Mouse (Mus musculus) embryo, embryonic 9.5 days (tissue): ENCODE data around the gene Fgd3.

Experiments used
- DNase-seq: peaks from one replicate; pipeline ENCODE4 v3.0.0-alpha.2; 2017; ENCODE audit errors: extremely low spot score

The Fgd3 gene

GRCm38 (mm10) chr13:49341012-49341830 is 21.1 kb upstream of the Fgd3 start, which contains the start of gene Bicd2:
Gene Bicd2 (plus strand): TSS chr13:49341585.
- peak; percentile 94 for DNase-seq

DNA sequence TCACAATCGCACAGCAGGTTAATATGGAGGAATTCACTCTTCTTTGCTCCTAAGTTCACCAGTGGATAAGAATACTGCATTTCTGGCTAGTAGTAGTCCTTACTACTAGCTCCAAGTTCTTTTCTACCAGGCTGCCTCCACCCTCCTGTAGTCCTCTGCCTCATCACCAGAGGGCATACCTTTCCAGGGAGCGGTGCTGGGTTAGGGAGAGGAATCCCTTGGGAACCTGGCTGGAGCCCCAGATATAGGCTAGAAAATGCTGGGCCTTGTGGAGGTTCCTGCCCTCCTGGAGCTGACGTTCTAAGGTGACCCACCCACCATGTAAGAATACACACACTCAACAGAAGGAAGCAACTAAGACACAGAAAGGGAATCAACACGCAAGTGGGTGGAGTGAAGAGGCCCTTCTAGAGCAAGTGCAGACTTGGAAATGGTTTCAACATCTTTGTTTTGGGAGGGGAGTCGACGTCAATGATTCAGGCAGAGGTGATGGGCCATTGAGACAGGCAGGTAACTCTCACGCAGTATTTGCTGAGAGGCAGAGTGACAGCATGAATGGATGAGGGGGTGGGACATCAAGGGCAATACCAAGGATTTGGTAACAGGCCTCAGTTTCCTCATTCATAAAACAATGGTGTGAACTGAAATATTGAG is 18.9 kb upstream of the Fgd3 start:
- no peak for DNase-seq

- no peak for DNase-seq
Measured at GRCm38 (mm10) chr13:49335077-49335982, 15.2 kb upstream of the Fgd3 start.

DNA sequence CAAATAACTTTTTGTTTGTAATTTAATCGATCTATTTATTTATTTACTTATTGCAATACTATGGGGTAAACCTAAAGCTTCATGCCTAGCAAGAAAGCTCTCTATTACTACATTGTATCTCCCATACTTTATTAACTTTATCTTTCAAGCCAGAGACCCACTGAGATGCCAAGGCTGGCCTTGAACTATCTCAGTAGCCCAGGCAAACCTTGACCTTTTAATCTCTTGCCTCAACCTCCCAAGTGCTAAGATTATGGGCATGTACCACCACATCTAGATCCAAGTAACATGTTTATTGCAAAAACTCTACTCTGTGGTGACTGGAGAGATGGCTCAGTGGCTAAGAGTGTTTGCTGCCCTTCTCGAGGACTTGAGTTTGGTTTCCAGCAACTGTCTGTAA is 13.1 kb upstream of the Fgd3 start:
- no peak for DNase-seq

GRCm38 (mm10) chr13:49328101-49328500 is 8.0 kb upstream of the Fgd3 start:
- no peak for DNase-seq

DNA sequence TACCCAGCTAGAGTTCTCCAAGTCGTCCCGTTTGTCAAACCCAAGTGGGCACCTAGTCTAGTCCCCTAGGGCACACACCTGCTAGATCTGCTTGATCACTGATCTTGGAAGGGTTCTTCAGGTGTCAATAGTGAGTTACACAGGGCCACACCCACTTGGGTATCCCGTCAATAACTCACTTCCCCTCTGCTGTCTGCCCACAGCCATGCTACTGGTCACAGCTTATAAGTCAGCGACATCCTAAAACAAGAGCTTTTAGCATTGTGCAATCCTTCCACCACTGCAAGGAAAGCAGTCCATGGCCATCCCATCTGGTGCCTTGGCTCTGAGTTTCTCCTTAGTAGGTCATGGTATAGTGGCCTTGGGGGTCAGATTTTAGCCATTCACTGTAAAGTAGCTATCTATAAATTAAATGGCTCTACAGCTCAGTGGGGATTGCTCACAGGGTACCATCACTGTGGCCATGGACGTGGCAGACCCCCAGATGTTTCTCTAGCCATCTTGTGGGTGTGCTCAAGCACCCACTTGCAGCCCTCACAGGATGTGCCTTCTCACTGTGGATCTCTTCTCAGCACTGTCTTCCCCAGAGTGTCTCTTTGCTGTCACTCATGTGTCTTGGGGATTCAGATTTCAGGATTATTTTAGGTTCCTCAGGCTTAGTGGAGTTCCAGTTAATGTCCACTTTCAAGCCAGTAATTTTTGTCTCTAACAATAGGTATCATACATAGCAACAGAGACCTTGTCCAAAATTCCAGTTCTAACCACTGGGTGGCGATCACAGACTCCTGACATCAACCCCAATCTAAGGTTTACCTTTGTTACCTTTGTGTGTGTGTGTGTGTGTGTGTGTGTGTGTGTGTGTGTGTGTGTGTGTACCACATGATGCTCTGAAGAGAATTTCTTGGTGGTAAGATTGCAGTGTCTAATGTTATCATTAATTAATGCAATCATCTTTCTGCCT is 6.4 kb upstream of the Fgd3 start:
- DNase-seq = peak; percentile 34

DNA sequence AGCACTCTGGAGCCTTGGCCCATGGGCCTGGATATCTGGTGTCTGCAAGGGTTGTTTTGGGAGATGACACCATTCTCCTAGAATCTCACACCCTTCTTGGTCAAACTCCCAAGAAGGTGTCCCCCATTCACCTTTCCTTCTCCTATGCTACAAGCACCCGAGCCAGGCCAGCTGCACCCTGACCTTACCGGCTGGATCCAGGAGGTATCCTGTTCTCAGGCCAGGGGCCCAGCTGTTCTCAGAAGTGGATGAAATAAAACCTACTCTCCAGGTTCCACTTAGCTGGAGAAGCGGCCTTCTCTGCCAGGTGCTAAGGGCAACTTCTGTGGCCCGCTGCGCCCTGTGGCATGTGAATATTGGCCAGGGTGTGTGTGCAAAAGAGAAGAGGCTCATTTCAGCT is 4.8 kb upstream of the Fgd3 start:
- no peak for DNase-seq

DNA sequence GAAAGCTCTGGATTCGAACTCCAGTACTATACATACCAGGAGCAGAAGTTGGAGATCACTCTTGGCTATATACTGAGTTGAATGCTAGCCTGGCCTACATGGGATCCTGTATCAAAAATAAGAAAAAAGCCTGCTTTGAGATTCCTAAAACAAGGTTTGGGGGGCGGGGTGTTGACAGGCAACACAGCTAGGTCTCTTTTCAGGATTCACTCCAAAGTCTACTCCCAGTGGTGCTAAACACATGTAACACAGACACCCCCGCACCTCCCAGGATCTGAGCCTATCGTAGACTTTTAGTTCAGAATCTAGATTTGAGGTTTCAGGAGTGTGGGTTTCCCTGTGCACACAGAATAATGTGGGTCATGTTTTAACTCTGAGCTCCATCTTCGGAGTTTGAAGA is 2.6 kb upstream of the Fgd3 start:
- no peak for DNase-seq

DNA sequence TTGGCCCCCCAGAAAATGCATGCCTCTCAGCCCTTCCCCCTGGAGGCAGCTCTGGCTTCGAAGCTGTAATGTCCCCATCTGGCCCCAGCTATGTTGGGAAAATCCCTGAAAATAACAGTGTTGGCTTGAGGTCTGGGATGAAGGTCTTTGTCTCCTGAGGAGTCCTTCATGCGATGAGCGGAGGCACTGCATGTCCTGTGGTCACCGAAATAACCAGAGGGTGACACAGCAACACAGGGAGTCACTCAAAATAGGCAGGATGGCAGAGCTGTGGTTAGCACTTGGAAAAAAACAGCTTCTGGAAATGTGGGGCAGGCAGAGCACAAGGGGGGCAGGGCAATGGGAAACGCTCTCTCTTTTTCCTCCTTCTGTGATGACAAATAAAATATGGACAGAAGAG is 2.1 kb upstream of the Fgd3 start:
- no peak for DNase-seq

DNA sequence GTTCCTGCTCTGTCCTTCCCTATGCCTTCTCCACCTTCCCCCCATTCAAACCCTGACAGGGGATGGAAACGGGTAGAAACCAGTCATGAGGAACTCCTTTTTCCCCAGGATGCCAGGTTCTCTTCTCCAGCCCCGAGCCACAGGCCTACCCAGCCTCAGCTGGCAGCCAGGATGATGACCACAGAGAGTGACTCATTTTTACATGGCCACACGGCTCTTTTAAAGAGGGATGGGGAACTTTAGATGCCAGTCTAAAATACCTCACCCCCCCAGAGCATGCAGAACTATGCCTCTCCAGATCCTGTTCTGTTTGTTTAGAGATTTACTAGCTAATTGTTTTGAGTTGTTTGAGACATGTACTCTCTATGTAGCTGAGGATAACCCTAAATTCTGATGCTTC is 1.3 kb upstream of the Fgd3 start:
- no peak for DNase-seq

DNA sequence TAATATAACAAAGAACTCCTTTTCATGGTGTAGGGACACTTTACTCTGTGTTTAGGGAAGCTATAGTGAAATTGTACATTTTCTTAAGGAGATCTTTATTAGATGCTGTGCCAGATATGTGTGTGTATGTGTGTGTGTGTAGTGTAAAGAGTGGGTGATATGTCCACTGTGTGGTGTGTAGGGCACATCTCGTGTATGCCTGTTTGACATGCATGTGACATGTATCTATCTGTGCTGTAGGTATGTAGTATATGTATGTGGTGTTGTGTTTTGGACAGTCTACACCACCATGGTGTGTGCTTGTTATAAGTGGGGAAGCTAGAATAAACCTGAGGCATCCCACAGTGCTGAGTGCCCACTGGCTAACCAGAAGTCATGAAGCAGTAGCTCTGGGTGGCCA is 403 bp upstream of the Fgd3 start:
- DNase-seq = no peak

GRCm38 (mm10) chr13:49317914-49318313 is 2.2 kb downstream of the Fgd3 start:
- no peak for DNase-seq

GRCm38 (mm10) chr13:49317508-49317907 is 2.6 kb downstream of the Fgd3 start:
- no peak for DNase-seq

GRCm38 (mm10) chr13:49316386-49317162 is 3.5 kb downstream of the Fgd3 start:
- no peak for DNase-seq

- no peak for DNase-seq
Measured at GRCm38 (mm10) chr13:49311642-49312041, 8.5 kb downstream of the Fgd3 start.

DNA sequence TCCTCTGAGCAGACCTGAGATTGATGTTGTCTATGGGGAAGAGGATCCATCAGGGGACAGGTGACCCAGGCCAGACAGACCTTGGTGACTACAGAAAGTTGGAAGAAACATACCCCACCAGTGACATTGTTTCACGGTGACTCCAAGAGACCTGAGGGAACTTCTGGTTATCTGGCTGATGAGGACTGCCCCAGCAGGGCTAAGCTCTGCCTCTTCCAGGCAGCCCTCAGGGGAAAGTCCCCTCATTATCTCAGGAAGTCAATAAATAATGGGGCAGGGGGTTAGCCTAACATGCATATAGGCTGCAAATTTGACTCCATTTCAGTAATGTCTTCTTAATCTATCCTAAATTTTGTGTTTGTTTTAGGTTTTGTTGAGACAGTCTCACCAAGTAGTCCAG is 10.6 kb downstream of the Fgd3 start:
- no peak for DNase-seq

DNA sequence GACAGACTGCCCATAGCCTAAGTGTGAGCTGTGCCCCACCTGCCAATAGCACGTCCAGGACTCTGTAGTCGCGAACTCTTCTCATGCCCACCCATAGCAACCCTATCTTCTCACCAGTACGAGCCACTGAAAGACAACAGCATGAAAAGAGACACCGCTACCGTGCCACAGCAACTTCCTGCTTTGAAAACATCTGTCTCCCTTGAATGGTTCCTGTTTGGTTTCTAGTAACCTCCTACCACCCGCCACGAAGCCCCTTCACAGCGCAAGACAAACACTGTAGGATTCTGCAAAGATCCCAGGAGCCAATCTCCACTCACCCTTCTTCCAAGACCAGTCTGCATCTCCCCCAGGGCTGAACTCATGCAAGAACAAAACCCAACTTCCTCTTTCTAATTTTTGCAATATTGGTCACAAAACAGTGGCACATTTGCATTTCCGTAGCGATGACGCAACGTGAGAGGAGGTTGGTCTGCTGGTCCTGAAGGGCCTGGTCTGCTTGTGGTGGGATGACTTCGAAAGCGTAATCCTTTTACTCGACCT is 11.2 kb downstream of the Fgd3 start:
- no peak for DNase-seq

GRCm38 (mm10) chr13:49308206-49308605 is 11.9 kb downstream of the Fgd3 start:
- no peak for DNase-seq

DNA sequence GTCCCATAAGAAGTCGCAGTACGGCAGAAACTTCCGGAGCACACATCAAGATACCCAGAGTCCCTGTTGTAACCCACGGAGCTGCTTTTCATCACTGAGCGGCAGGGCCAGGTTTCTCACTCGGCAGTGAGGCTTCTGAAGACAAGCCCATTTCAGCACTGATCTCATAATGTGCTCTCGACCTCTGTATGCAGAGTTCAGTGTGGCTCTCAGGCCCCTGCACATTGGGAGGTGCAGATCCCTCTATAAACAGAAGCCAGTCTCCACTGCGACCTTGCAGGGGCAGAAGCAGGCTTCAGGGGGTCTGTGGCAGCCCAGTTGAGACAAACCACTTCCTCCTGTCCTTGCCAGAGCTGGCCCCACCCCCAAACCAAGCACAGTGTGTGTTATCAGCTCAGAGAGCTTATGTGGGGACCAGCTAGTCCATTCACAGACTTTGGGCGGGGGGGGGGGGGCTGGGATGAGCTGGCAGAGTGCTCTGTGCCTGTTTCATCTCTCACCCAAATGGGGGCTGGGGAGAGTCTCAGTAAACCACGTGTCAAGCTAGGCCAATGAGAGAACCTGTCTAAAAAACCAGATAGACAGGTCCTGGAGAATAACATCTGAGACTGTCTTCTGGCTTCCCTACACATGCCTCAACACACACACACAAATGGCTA is 12.7 kb downstream of the Fgd3 start:
- peak; percentile 52 for DNase-seq
